Mouse (Mus musculus) T-helper 2 cell (primary cell): ENCODE data around the gene Cs.

ENCODE experiments used
- in situ Hi-C: fragments of 300-600 bp; cut with MboI, MseI; formaldehyde crosslinking; loops from one replicate; pipeline ENCODE4 v1.15.1; 2025; ENCODE audit warnings: high pct_unique_total_duplicates

Cs gene

GRCm38 (mm10) chr10:128376099-128376454, 38.5 kb downstream of the Cs start:
- in situ Hi-C loops: loop anchor here (10.0 kb wide), 1 partner anchor 1301 kb away; the partner anchor contains the start of genes Agap2 and Tspan31

GRCm38 (mm10) chr10:128376455-128377211, 39.1 kb downstream of the Cs start, which contains the start of gene Ankrd52:
Gene Ankrd52, plus strand, starts transcription at chr10:128377115.
- in situ Hi-C loops: loop anchor here (10.0 kb wide), 1 partner anchor 1302 kb away; the partner anchor contains the start of genes Agap2 and Tspan31

DNA sequence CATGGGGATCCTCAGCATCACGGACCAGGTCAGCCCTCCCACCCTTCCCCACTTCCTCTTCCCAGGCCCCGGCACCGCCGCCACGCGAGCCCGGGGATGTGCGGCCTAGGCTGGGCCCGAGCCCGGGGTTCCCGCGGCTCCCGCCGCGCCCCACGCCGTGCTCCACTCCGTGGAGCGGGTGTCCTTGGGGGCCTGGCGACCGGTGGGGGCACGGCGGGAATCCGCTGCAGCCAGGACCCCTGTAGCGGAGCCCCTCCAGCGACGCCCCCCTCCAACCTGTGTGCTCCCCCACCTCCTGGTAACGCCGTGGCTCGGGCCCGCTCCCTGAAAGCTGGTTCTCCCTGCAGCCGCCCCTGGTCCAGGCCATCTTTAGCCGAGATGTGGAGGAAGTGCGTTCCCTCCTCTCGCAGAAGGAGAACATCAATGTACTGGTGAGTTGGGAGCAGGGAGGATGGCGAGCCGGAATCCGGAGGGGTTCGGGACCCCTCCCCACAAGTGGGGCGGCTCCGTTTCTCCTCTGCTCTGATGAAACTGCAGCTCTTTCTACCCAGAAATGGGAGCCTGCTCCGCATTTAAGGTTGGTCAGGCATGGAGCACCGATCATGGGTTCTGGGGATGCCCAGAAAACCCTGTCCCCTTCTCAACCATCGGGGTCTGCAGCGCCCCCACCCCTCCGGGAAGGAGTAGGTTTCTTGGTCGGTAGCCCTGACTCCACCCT, 39.8 kb downstream of the Cs start:
- in situ Hi-C loops: loop anchor here (10.0 kb wide), 1 partner anchor 1303 kb away; the partner anchor contains the start of genes Agap2 and Tspan31

DNA sequence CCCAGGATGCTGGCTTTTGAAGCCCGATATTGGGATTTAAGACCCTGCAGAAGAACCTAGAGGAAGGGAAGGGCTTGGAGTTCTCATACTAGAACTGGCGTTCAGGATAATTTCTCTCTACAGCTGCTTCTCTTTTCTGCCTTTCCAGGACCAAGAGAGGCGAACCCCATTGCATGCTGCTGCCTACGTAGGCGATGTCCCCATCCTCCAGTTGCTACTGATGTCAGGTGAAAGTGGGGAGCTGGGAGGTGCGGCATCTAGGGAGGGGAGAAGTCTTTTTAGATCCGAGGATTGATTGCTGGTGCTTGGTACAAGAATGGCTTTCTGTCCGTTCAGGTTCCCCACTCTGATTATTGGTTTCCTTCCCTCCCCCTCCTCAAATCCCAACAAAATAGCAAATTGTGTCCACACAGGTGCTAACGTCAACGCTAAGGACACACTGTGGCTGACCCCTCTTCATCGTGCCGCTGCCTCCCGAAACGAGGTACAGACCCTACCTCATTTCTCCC, 40.5 kb downstream of the Cs start:
- in situ Hi-C loops: loop anchor here (10.0 kb wide), 1 partner anchor 1303 kb away; the partner anchor contains the start of genes Agap2 and Tspan31

DNA sequence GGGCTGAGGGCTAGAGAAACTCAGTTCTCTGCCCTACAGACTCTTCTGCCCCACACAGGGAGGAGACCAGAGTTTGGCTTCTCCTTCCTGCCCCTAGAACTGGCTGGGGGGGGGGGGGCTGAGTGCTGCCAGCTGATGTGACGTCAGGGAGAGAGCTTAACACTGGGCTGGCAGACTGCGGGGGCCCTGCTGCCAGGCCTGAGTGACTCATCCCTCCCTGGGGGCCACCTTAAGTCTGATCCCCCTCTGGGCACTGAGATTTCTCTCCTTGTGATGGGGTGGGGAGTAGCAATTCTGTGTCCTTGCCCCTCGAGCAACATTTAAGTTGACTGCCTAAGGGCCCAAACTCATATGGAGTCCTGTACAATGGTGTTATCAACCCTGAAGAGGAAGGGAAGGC, 40.9 kb downstream of the Cs start:
- in situ Hi-C loops: loop anchor here (10.0 kb wide), 1 partner anchor 1304 kb away; the partner anchor contains the start of genes Agap2 and Tspan31

DNA sequence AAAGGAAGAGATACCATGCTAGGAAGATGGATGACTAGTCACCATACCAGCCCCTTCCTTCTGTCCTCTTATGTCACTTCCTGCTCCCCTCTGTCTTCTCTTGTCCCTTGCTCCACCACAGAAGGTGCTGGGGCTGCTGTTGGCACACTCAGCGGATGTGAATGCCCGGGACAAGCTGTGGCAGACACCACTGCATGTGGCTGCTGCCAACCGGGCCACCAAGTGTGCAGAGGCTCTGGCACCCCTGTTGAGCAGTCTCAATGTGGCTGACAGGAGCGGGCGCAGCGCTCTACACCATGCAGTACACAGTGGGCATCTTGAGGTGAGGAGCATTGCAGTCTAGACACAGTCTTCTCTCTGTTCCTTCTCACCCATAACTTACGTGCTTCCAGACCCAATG, 41.7 kb downstream of the Cs start:
- in situ Hi-C loops: loop anchor here (10.0 kb wide), 1 partner anchor 1304 kb away; the partner anchor contains the start of genes Agap2 and Tspan31

- in situ Hi-C loops: no loop called here
These were observed 43.0 kb downstream of the Cs start for GRCm38 (mm10) chr10:128380565-128380964.

GRCm38 (mm10) chr10:128382482-128382881, 44.9 kb downstream of the Cs start:
- in situ Hi-C loops: no loop called here

DNA sequence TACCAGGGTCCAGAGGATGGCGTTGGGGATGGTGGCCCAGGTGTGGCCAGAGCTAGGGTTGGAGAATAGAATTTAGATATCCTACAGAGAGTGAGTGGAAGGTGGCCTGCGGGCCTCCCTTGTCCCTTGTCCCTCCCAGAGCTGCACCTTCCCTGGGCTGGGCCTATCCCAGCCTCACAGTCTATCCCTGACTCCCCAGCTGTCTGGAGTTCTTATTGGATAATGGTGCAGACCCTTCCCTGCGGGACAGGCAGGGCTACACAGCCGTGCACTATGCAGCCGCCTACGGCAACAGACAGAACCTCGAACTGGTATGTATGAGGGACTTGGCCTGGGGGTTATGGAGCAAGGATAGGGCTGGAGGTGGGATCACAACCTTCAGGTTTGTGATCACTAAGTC, 48.4 kb downstream of the Cs start:
- in situ Hi-C loops: no loop called here

DNA sequence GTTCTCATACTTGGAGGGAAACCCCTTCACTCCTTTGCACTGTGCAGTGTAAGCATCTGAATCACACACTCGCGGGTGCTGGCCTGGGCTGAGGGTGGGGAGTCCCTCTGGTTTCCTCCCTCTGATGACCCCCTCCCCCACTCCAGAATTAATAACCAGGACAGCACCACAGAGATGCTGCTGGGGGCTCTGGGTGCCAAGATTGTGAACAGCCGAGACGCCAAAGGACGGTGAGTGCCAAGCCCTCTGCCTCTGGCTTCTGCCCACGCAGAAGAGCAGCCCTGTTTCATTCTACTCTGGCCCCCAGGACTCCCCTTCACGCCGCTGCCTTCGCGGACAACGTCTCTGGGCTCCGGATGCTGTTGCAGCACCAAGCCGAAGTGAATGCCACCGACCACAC, 51.4 kb downstream of the Cs start:
- in situ Hi-C loops: no loop called here

DNA sequence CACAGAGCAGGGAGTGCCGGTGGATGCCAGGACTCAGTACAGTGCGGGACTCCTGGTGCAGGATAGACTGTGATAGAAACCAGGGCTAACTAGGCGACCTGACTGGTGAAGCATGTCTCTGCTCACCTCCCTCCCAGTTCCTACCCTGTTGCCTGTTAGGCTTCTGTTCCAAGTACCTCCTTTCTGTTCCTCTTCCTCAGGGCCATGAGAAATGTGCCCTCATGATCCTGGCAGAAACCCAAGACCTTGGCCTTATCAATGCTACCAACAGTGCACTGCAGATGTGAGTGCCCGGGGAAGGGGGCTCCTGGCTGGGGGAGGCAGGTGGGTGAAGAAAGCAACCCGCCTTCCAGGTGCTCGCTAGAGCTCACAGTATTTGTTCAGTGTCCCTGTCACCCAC, 52.0 kb downstream of the Cs start:
- in situ Hi-C loops: no loop called here

GRCm38 (mm10) chr10:128390366-128390765, 52.8 kb downstream of the Cs start:
- in situ Hi-C loops: no loop called here

DNA sequence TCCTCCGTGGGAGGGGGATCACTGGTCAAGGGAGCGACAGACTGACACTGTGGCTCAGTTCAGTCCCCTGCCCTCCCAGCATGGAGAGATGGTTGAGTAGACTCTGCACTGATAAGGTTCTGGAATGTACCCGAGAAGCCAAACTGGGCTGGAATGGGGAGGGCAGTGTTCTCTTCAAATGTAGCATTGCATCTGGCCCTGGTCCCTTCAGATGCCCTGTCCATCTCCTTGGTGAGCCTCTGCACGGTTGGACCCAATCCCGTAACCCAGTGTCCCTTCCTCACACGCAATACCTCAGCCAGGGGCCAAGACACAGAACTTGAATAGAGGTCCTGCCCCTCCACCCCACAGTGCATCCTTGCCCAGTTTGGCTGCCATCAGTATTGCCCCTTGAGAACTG, 54.3 kb downstream of the Cs start:
- in situ Hi-C loops: no loop called here

DNA sequence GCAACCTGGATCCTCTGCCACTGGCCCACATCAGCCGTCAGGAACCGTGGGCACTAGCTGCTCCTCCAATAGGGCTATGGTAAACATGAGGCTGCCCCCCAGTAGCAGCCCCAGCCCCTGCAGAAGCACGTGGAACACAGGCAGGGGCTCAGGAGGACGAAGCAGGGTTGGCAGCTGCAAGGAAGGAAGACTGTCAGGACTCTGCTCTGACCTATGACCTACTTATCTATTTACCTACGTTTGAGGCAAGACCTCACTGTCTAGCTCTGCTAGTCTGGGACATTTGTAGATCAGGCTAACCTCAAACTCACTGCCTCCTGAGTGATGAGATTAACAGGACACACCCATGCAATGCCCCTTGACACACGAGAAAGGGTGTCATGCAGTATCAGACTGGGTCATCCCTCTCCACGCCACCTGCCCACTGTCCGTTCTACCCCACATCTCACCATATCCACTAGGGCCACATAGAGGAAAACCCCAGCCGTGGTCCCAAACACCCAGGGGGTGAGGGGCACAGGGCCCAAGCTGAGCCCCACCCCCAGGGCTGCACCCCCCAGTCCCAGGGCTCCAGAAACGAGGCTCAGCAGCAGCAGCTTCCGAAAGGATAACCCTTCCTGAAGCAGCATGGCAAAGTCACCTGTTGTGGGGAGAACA, 58.6 kb downstream of the Cs start:
- in situ Hi-C loops: no loop called here

DNA sequence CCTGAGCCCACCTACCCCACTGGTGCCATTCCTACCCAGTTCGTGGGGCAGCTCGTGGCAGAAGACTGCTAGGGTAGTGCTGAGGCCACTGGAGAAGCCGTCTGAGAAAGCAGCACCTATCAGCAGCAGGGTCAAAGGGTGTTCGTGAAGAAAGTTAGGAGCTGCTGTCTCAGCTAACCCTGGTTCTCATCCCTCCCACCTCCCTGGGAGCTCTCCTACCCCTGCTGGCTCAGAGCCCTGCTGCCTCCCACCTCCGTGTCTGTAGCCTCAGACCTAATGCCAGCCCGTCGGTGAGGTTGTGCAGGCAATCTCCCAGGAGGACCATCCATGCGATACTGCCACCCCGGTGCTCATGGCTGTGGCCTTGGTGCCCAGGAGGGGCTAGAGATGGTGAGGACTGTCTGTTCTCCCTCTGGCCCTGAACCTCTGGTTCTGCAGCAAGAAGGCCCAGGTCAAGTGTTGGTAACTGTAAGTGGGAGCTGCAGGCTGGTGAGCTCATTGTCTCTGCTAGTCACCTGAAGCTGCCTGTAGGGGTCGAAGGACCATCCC, 59.3 kb downstream of the Cs start:
- in situ Hi-C loops: no loop called here

DNA sequence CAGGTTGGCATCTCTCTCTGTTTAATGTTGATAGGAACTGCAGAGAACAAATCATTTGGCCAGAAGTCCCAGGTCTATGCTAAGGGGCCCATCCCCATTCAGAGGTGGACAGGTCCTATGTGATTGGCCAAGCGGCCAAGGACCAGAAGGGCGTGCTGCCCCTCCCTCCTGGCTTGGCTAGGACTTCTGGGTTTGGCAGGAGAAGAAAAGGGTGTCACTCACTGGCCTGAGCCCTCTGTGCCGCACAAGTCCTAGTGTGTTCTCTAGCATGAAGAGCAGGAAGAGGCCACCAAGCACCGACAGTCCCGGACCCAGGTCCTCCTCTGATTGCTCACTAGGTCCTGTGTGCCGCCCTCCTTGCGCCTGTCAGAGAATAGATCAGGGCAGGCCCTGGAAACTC, 59.9 kb downstream of the Cs start:
- in situ Hi-C loops: no loop called here

GRCm38 (mm10) chr10:128400338-128400737, 62.8 kb downstream of the Cs start:
- in situ Hi-C loops: loop anchor here (10.0 kb wide), 1 partner anchor 54 kb away; the partner anchor contains the start of gene Smarcc2

GRCm38 (mm10) chr10:128401056-128401455, 63.5 kb downstream of the Cs start, which contains the start of gene Slc39a5:
Gene Slc39a5, minus strand, starts transcription at chr10:128401229.
- in situ Hi-C loops: loop anchor here (10.0 kb wide), 1 partner anchor 54 kb away; the partner anchor contains the start of gene Smarcc2

DNA sequence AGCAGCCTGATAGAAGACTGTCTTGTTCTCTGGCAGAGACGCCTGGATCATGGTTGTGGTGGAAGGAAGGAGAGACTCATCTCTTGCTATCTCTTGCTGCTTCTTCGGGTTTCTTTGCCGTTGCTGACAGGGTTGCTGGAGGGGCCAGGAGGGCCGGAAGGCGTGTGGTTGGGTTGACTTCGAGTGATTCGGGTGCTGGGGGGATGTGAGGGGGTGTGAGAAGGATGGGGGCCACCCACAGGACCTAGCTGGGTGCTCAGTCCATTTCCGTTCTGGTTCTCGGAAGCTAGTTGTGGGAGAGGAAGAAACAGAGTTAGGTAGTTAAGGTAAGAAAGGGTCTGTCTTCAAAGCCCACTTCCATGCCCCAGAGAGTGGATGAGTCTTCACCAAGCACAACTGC, 64.1 kb downstream of the Cs start:
- in situ Hi-C loops: loop anchor here (10.0 kb wide), 1 partner anchor 53 kb away; the partner anchor contains the start of gene Smarcc2

DNA sequence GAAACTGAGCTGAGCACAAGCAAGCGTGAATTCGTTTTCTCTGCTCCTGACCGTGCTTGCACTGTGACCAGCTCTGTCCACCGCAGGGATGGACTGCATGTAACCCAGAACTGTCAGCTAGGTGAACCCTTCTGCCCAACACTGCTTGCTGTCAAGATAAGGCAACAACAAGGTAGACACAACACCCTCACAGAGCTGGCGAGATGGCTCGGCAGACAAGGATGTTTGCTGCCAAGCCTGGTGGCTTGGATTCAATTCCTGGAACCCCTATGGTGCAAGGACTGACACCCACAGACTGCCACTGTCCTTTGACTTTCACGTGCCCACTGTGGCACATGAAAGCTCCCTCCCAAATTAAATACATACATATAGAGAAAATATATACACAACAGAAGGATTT, 66.4 kb downstream of the Cs start:
- in situ Hi-C loops: loop anchor here (10.0 kb wide), 1 partner anchor 51 kb away; the partner anchor contains the start of gene Smarcc2
